Mouse (Mus musculus) embryonic facial prominence, embryonic 14.5 days (tissue): ENCODE data around the gene Suds3. TPM values are rescaled to one million over a fixed set of nuclear protein-coding genes. Genes with fewer than 3 reads are reported as not detected.
A peak's percentile ranks its signal among the peaks of the same experiment; 100 is the strongest.

Experiments
- ATAC-seq: fragments of 200-750 bp; cut with Nextera tagmentation; 2 replicates; pipeline ENCODE4 v1.8.0; 2017; ENCODE audit warnings: low read depth, moderate number of reproducible peaks, moderate TSS enrichment
- DNase-seq: peaks from one replicate; pipeline ENCODE4 v3.0.0-alpha.2; 2015; ENCODE audit warnings: low spot score
- H3K27ac ChIP-seq: fragments of 300-500 bp; sonication (generic); replicated peaks from 2 replicates; pipeline ENCODE4 v1.5.1; 2014; ENCODE audit warnings: low read depth, mild to moderate bottlenecking, low read length, moderate library complexity
- H3K27me3 ChIP-seq: fragments of 300-500 bp; sonication (generic); replicated peaks from 2 replicates; pipeline ENCODE4 v1.6.1; 2014; ENCODE audit warnings: low read length; ENCODE audit not compliant: control insufficient read depth, insufficient read depth
- H3K36me3 ChIP-seq: fragments of 300-500 bp; sonication (generic); 2 replicates; pipeline ENCODE4 v1.6.1; 2014; ENCODE audit warnings: low read length, mixed read lengths; ENCODE audit not compliant: control insufficient read depth, insufficient read depth
- H3K4me1 ChIP-seq: fragments of 300-500 bp; sonication (generic); 2 replicates; pipeline ENCODE4 v1.6.1; 2014; ENCODE audit warnings: antibody characterized with exemption, low read length; ENCODE audit not compliant: control insufficient read depth, insufficient read depth
- H3K4me2 ChIP-seq: fragments of 300-500 bp; sonication (generic); 2 replicates; pipeline ENCODE4 v1.6.1; 2014; ENCODE audit warnings: low read depth, mild to moderate bottlenecking, low read length, moderate library complexity, mixed read lengths
- H3K4me3 ChIP-seq: fragments of 300-500 bp; sonication (generic); 2 replicates; pipeline ENCODE4 v1.5.1; 2014; ENCODE audit warnings: low read depth, mild to moderate bottlenecking, low read length
- H3K9ac ChIP-seq: fragments of 300-500 bp; sonication (generic); 2 replicates; pipeline ENCODE4 v1.6.1; 2014; ENCODE audit warnings: low read depth, mild to moderate bottlenecking, low read length, moderate library complexity, mixed read lengths
- H3K9me3 ChIP-seq: fragments of 300-500 bp; sonication (generic); 2 replicates; pipeline ENCODE4 v1.6.1; 2016; ENCODE audit warnings: low read length; ENCODE audit not compliant: control insufficient read depth
- WGBS: fragments of 180-500 bp; shearing (Covaris S2); extraction: QIAGEN DNeasy Blood & Tissue Kit; methylation state at CpG from one replicate; pipeline ENCODE4 v1.1.7; 2014; 5-methylcytosine and 5-hydroxymethylcytosine counted together
- polyA plus RNA-seq: library from polyadenylated mRNA; unstranded; fragments of >200 nt; fragmentation: Nextera tagmentation; extraction: Ambion mirVana; gene quantifications from 2 replicates; pipeline ENCODE4 v1.2.1, GENCODE M21; 2014

Suds3 gene
- polyA plus RNA-seq, 1 experiment from 2014 or later = 39.5 TPM

DNA sequence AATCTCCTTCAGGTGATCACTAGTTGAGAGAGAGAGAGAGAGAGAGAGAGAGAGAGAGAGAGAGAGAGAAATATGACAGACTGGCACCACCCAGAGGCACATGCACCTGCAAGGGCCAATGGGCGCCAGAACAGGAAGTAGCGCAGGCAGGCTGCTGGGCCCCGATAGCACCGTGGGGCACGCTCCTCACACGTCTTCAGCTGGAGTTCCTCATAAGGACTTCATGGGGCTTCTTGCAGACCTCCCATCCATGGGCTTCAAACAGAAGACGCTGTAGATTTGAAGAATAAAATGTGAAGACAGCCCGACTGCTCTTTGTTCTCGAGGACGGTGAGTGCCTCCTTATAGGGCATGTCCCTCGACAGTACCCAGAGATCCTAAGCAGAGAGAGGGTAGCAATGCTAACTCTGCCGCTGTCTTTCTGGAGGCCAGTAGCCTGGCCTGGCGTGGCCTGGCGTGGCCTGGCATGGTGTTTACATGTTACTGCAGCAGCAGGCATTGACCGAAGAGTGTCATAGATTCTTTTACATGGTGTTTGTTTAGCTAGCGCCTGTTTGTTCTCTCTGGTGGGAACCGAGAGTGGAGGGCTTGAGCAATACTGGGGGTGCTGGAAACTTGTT lies 17.6 kb upstream of the Suds3 start:
- Histone ChIP-seq H3K9me3 (no peaks in the 10 kb centered on the region), H3K36me3 (no peaks in the 10 kb centered on the region), H3K9ac (no peak overlapping the region), H3K4me2 (no peak overlapping the region), H3K4me3 (no peak overlapping the region), H3K27ac (no peak overlapping the region; the same call in 1 of the 2 replicates), H3K27me3 (no peaks in the 10 kb centered on the region), H3K4me1 (peaks cover 12% of the 10 kb centered on the region)
- WGBS = 86% methylated on average over 17 of the region's 17 CpGs
- ATAC-seq (no peak), DNase-seq (no peak)

DNA sequence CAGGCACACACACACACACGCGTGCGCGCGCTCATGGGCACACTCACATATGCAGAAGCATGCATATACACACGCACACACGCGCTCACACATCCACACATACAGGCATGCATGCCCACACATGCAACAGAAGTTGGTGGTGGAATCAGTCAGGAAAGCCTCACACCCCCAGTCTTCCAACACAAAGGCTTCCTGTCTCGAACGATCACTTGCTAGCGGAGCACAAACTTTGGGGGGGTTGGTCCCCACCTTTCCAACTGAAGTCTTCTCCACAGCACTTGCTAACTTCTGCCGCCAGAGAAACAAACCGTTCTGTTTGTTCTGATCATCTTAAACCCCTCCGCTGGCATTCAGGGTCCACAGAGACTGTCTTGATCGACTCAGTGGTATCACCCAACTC lies 14.8 kb upstream of the Suds3 start:
- DNase-seq (no peak), ATAC-seq (no peak)
- WGBS = 90% methylated on average over 15 of the region's 15 CpGs
- Histone ChIP-seq H3K9me3 (no peaks in the 10 kb centered on the region), H3K4me3 (no peak overlapping the region), H3K27ac (no peak overlapping the region), H3K36me3 (no peaks in the 10 kb centered on the region), H3K27me3 (no peaks in the 10 kb centered on the region), H3K9ac (no peak overlapping the region), H3K4me1 (peaks cover 9% of the 10 kb centered on the region), H3K4me2 (no peak overlapping the region)

DNA sequence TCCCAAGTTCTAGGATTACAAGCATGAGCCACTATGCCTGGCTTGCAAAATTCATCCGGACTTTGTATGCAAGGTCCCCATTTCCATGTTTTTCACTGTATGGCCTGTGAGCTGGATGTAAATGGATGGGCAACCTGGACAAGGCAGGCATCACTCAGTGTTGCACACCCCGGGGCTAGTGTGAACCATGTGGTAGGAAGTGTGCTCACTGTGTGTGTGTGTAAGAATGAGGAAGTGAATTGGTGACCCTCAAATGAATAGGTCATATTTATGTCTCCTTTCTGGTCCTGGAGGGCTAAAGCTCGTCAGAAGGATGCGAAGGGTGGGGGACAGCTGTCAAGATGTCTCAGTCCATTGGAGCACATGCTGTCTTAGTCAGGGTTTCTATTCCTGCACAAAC lies 11.1 kb upstream of the Suds3 start:
- no peak overlapping the region for H3K9ac ChIP-seq

DNA sequence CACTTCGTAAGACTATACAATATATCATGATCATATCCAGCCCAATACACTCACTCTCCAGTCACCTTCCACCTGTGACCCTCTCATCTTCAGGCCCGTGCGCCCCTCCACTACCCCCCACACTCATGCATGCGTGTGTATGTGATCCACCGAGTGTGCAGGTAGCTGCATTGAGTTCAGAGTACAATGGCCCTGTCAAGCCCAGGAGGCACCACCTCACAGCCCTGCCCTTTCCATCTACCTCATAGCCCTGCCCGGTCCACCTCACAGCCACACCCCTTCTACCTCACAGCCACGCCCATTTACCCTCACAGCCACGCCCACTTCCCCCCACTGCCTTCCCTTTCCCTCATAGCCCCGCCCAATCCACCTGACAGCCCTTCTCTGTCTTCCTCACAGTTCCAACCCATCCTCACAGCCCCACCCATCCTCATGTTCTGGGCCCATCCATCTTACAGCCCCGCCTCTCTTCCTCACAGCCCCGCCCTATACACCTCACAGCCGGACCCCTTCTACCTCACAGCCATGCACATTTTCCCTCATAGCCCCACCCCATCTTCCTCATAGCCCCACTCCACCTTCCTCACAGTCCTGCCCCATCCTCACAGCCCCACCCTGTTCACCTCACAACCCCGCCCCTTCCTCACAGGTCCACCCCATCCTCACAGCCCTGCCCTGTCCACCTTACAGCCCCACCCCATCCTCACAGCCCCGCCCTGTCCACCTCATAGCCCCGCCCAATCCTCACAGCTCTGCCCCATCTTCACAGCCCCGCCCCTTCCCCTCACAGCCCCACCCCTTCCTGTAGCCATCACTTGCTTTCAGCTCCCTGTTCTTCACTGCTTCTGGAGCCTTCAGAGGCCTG lies 9.8 kb upstream of the Suds3 start:
- 83% methylated on average over 16 of the region's 16 CpGs for WGBS
- H3K27ac ChIP-seq = no peak overlapping the region
- H3K27me3 ChIP-seq = peaks cover 6% of the 10 kb centered on the region; the same call in 1 of the 2 replicates
- no peaks in the 10 kb centered on the region for H3K36me3 ChIP-seq
- no peak overlapping the region for H3K9ac ChIP-seq
- no peak for DNase-seq
- H3K4me3 ChIP-seq = no peak overlapping the region
- H3K4me1 ChIP-seq = peaks cover 6% of the 10 kb centered on the region
- H3K9me3 ChIP-seq = no peaks in the 10 kb centered on the region
- no peak overlapping the region for H3K4me2 ChIP-seq
- ATAC-seq = 0 out of 2 replicates have a peak, but pooled peaks have one; percentile 7

More for the DNA sequence above, 11.1 kb upstream of the Suds3 start:
- Histone ChIP-seq H3K4me1 (no peaks in the 10 kb centered on the region), H3K4me3 (no peak overlapping the region), H3K27me3 (no peaks in the 10 kb centered on the region), H3K27ac (no peak overlapping the region), H3K4me2 (no peak overlapping the region), H3K9me3 (no peaks in the 10 kb centered on the region), H3K36me3 (no peaks in the 10 kb centered on the region)
- ATAC-seq (no peak), DNase-seq (no peak)
- WGBS = 68% methylated on average over 4 of the region's 4 CpGs

- ATAC-seq = no peak
- Histone ChIP-seq H3K4me3 (no peak overlapping the region), H3K36me3 (no peaks in the 10 kb centered on the region), H3K4me1 (peaks cover 10% of the 10 kb centered on the region), H3K9ac (no peak overlapping the region), H3K9me3 (no peaks in the 10 kb centered on the region), H3K27me3 (peaks cover 7% of the 10 kb centered on the region; the same call in 1 of the 2 replicates), H3K4me2 (no peak overlapping the region), H3K27ac (no peak overlapping the region)
- WGBS = 85% methylated on average over 4 of the region's 4 CpGs
- DNase-seq = no peak
Observed at GRCm38 (mm10) chr5:117123840-117124239, 7.9 kb upstream of the Suds3 start.

GRCm38 (mm10) chr5:117123102-117123501 lies 7.2 kb upstream of the Suds3 start:
- Histone ChIP-seq H3K4me1 (peaks cover 10% of the 10 kb centered on the region), H3K36me3 (no peaks in the 10 kb centered on the region), H3K9ac (no peak overlapping the region), H3K27me3 (peaks cover 7% of the 10 kb centered on the region; the same call in 1 of the 2 replicates), H3K9me3 (no peaks in the 10 kb centered on the region), H3K27ac (no peak overlapping the region), H3K4me3 (no peak overlapping the region), H3K4me2 (no peak overlapping the region)
- no peak for DNase-seq
- WGBS = 90% methylated on average over 6 of the region's 6 CpGs
- ATAC-seq = no peak

DNA sequence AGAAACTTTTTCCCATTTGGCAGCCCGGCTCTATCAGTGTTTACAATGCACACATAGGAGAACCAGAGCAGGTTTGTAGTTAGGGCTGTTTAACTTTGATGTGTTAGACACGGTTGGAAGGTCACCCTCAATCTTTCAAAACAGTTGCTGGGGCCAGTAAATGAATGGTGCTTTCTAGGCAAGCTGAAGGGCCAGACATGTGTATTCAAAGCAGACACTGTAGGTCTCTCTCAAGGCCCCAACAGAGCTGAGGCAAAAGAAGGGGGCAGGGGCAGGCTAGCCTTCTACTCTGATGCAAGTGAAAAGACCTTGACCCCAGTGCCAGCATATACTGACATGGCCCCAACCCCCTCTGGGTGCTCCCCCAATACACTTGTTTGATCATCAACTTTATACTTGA lies 5.7 kb upstream of the Suds3 start:
- Histone ChIP-seq H3K36me3 (no peaks in the 10 kb centered on the region), H3K4me2 (peak overlapping the region; percentile 90), H3K4me1 (peaks cover 10% of the 10 kb centered on the region), H3K9me3 (no peaks in the 10 kb centered on the region), H3K9ac (no peak overlapping the region), H3K27ac (no peak overlapping the region), H3K4me3 (peak overlapping the region; percentile 70; the same call in 1 of the 2 replicates), H3K27me3 (peaks cover 7% of the 10 kb centered on the region; the same call in 1 of the 2 replicates)
- 9% methylated on average over 2 of the region's 2 CpGs for WGBS
- DNase-seq (no peak), ATAC-seq (no peak)

GRCm38 (mm10) chr5:117120489-117121466 lies 4.9 kb upstream of the Suds3 start:
- no peaks in the 10 kb centered on the region for H3K36me3 ChIP-seq
- under 1% methylated on average over 40 of the region's 40 CpGs for WGBS
- ATAC-seq (no peak), DNase-seq (no peak)
- H3K4me3 ChIP-seq = peak overlapping the region; percentile 70
- H3K27ac ChIP-seq = no peak overlapping the region
- H3K4me2 ChIP-seq = peak overlapping the region; percentile 90
- H3K9ac ChIP-seq = peak overlapping the region; percentile 67
- H3K4me1 ChIP-seq = peaks cover 10% of the 10 kb centered on the region
- H3K27me3 ChIP-seq = peaks cover 7% of the 10 kb centered on the region; the same call in 1 of the 2 replicates
- H3K9me3 ChIP-seq = no peaks in the 10 kb centered on the region
